Mouse (Mus musculus) yolk sac, embryonic 10.5 days (tissue): ENCODE data around the gene Gm21983.

Experiments used
- DNase-seq: peaks from one replicate; pipeline ENCODE4 v3.0.0-alpha.2; 2017; ENCODE audit warnings: low spot score

Gene Gm21983

GRCm38 (mm10) chr7:27185986-27186385, 5.1 kb upstream of the Gm21983 start:
- no peak for DNase-seq

GRCm38 (mm10) chr7:27184964-27185363, 4.1 kb upstream of the Gm21983 start:
- peak; percentile 37 for DNase-seq

- no peak for DNase-seq
Measured at GRCm38 (mm10) chr7:27182498-27182897, 1.6 kb upstream of the Gm21983 start.

GRCm38 (mm10) chr7:27180036-27180435, 850 bp downstream of the Gm21983 start:
- DNase-seq = no peak

- no peak for DNase-seq
Measured at GRCm38 (mm10) chr7:27179217-27179918, 1.5 kb downstream of the Gm21983 start.

- peak; percentile 100 for DNase-seq
Measured at GRCm38 (mm10) chr7:27178324-27179216, 2.3 kb downstream of the Gm21983 start, which contains the start of gene Rab4b. Gene Rab4b, minus strand, starts transcription at chr7:27178896.

GRCm38 (mm10) chr7:27177942-27178323, 3.0 kb downstream of the Gm21983 start:
- no peak for DNase-seq

- no peak for DNase-seq
Measured at GRCm38 (mm10) chr7:27174896-27175295, 6.0 kb downstream of the Gm21983 start.

- no peak for DNase-seq
Measured at GRCm38 (mm10) chr7:27174496-27174895, 6.4 kb downstream of the Gm21983 start.

- DNase-seq = no peak
Measured at GRCm38 (mm10) chr7:27170981-27171380, 9.9 kb downstream of the Gm21983 start.

- DNase-seq = peak; percentile 68
Measured at GRCm38 (mm10) chr7:27168371-27168770, 12.5 kb downstream of the Gm21983 start.

GRCm38 (mm10) chr7:27167475-27168094, 13.3 kb downstream of the Gm21983 start:
- DNase-seq = no peak

- peak; percentile 96 for DNase-seq
Measured at GRCm38 (mm10) chr7:27166614-27167474, 14.0 kb downstream of the Gm21983 start, which contains the start of gene Egln2. Gene Egln2, minus strand, starts transcription at chr7:27166802.

GRCm38 (mm10) chr7:27166229-27166613, 14.7 kb downstream of the Gm21983 start:
- peak; percentile 92 for DNase-seq

GRCm38 (mm10) chr7:27165696-27166095, 15.2 kb downstream of the Gm21983 start:
- no peak for DNase-seq

GRCm38 (mm10) chr7:27165007-27165655, 15.8 kb downstream of the Gm21983 start:
- DNase-seq = no peak

GRCm38 (mm10) chr7:27164112-27164947, 16.6 kb downstream of the Gm21983 start:
- no peak for DNase-seq

- no peak for DNase-seq
Measured at GRCm38 (mm10) chr7:27163450-27163805, 17.5 kb downstream of the Gm21983 start.

GRCm38 (mm10) chr7:27162780-27163449, 18.0 kb downstream of the Gm21983 start:
- DNase-seq = no peak

- DNase-seq = no peak
Measured at GRCm38 (mm10) chr7:27161744-27162143, 19.1 kb downstream of the Gm21983 start.
